Mouse (Mus musculus): ENCODE results near the gene Me3.

The Me3 gene

DNA sequence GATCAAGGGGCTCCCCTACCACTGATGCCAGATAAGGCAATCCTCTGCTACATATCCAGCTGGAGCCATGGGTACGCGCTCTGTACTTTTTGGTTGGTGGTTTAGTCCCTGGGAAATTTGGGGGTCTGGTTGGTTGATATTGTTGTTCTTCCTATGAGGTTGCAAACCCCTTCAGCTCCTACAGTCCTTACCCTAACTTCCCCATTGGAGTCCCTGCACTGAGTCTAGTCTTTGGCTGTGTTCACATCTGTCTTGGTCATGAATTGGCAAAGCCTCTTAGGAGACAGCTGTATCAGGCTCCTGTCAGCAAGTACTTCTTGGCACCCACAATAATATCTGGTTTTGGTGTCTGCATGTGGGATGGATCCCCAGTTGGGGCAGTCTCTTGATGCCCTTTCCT lies 98.9 kb downstream of the Me3 start:
- peak; percentile 33 for DNase-seq

DNA sequence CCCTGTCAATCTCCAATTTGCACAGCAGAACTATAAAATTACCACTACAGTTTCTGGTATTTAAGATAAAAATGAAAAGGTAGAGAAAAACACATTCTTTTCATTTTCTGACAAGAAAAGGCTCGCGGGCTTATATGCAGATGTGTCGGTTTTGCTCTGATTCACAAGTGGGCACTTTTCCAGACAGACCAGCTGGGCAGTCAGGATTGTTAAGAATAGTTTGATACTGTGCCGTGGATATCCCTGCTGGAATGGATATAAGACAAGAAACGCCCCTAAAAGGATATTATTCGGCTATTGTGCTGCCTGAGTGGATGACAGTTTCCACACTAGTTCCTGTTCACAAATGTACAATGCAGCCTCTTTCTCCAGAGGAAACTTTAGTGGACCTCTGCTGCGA lies 116.2 kb downstream of the Me3 start:
- peak; percentile 29 for DNase-seq

DNA sequence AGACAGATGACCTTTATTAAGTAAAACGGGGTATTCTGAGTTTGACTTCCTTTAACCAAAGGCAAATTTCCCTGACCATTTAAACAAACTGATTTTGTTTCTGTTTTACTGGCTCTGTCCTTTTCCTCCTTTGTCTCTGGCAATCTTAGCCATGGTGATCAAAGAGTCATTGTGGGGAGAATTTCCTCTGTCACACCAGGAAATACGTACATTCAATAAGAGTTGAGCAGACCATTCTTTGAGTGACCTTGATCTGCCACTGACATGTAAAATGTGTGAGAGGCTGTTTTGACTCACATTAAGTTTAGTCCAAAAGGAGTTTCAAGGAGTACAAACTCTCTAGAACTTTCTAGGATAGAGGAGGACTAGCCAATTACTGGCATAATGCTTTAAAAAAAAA lies 117.0 kb downstream of the Me3 start:
- peak; percentile 19 for DNase-seq

DNA sequence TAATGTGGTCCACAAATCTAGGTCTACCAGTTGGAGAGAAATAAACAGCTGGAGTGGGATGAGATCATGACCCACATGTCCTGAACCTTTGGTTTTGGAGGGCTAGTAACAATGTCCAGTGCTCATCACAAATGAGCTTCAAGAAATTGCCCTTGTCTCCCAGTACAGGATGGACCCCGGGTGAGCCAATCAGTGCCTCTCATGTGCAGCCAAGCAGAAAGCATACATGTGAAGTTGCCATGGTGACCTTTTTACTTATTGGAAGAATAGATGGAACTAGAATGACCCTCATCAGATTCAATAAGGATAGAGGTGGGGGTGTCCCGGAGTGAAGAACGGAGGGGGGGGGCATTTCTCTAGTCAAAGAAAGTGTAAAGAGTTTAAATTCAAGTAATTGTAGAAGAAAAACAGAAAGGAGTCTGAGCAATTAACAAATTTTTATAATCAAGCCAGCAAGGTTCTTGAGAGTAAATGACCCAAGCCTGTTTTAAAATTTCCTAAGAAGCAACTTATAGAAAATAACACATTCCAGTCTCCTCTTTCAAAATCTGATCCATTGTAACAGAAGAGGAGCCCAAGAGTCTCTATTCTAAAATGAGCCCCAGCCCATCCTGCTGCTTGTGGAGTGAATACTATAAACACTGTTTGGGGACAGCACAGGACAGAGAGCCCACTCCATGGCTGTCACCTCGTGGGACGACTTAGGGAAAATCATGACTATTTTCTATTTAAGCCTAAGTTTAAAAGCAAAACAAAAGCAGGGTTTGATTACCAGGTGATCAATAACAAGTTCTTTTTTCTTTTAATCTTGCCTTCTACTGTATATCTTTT lies 134.7 kb downstream of the Me3 start:
- no peak for DNase-seq

DNA sequence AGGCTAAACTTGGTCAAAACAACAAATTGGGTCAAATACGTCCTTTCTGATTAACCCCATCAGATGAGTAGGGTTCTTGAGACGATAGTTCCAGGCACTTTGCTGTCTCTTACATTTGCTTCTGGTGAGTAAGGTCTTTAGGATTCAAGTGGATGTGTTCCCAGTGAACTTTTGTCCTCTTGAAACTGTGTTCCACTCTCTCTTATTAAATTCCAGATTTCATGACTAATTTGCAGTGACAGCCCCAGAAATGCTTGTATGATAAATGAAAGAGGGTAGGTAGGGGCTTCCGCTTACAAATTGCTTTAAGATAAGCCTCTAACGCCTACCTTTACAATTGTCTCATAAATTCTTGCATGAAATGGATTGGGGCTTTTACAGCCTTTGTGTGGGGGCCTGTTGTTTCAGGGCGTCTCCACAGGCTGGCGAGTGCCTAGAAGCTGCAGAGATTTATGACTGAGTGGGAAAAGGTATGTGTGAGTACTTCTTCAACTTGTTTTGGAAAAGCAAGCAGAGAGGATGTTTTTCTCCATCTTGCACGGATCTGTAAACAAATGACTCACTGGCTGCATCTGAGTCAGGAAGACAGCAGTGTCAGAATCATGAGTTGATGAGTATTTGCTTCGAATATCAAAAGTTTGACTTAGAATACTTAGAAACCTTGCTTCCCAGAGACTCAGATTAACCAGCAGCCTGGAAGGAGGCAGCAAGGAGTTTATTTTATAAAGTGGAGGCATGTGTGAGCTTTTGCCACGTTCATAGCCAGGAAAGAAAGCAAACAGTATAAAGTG lies 137.1 kb downstream of the Me3 start:
- peak; percentile 35 for DNase-seq

DNA sequence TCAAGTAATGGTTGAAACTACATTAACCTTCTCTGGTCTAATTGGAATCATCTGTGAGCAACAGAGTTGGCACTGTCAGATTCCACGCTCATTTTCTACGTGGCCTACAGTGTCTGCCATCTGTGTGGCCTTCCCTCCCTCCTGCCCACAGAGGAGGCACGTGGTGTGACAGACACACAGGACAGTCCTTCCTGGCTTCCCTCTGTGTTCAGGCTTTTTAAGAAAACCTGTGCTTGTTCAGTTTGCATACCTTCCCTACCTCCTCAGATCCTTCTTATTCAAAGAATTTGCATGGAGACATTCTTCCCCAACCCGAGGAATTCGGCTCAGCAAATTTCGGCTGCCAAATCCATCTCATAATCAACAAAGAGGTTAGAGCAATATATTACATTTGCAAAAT lies 137.8 kb downstream of the Me3 start:
- DNase-seq, result no peak

DNA sequence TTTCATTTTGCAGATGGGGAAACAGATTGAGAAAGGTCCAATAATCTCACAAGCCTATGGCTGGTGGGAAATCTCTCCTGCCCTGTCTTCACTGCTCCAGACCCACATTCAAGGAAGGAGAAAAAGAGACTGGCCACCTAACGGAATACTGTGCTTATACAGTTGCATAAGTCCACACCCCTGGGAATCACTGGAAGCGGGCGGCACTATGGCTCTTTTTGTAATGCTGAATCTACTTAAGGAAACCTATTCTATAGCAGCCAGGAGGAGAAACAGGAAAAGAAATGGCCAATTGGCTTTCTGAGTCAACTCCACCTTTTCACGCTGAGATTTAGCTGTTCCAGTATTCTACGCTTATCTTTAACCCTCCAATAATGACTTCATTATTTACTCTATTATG lies 140.7 kb downstream of the Me3 start:
- DNase-seq, result peak; percentile 21

DNA sequence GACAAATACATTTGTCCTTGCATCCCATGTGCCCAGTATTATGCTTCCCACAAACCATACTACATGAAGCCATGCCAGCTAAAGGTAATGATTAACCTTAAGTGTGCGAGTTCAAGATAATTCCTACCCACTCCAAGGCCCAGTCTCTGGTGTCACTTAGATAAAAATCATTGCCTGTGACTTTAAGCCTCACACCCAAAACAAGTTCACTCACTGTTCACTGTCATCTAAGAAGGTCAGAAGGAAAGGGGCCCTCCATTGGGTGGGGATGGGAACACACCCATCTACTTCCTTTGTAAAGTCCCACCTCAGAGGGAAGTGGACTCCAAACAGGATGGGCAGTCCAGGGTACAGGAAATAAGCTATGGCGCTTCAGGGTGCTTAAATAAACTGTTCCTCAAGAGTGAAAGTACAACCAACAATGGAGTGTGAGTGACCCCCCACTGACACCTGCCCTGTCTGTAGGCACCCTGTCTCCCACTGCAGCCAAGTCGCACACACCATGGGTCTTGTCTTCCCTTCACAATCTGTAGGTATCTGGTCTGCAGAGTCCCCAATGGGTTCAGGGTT lies 141.2 kb downstream of the Me3 start:
- peak; percentile 85 for DNase-seq

DNA sequence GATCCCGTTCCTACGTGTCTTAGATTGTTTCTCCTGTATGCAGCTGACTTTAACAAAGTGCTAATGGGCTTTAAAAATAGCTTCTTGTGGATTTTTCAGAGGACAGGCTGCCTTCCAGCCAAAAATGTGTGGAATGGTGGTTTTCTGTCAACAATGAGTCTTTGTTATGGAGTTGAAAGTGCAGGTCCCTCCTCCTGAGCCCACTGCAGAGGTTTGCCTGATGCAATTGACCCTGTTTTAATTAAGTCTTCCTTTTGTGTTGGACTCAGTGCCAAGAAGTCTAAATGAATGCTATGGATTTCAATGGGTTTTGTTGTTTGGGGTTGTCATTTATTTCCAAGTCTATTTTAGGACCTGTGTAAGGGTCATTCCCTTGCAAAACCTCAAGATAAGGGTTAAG lies 141.7 kb downstream of the Me3 start:
- DNase-seq, result no peak

DNA sequence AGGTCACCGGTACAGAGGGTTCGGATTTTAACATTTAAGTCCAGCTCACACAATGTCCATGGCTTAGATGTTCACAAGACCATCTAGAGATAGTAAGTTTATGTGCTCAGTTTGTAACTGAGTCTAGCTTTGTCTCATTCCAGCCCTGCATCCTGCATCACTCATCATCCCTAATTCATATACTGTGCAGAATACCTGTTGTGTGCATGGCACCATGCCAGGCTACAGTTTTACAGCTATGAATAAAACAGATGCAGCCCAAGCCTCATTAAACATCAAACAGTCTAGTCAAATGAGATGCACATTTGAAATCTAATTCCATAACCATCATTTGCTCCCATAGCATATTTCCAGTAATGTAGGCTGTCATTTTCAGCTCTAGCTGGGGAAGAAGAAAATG lies 143.7 kb downstream of the Me3 start:
- DNase-seq, result no peak

DNA sequence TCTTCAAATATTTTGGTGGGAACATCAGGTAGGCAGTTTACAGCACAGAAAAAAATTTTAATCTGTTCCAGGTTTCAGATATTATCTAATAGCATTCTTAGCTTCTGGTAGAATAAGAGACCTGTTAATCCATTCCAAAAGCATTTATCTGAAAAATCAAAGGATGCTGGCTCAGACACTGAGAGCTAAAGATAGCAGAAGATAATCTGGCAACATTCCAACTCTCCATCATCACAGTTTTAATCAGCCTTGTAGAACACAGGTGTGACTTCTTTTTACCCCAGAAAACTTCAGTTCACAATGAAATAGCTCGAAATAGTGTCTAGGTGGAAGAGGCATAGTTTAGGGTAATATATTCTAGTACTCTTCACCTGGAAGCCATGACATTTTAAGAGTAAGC lies 149.2 kb downstream of the Me3 start:
- no peak for DNase-seq

DNA sequence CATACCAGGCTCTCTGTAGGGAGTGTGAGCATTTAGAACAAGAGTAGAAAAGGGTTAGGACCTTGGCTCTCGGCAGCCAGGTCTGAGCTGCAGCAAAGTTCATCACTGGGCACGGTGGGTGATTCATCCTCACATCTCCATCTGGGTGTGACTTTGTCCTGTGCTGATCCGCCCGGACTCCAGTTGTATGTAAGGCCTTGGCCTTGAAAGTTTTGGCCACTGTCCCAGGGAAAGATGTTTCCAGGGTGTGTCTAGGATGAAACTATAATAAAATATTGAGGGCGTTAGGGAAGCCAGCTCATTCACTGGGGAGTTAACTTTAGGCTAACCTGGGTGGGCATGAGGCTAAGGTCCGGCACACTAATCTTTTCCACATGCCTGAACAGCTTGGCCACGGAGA lies 155.5 kb downstream of the Me3 start:
- peak; percentile 73 for DNase-seq

DNA sequence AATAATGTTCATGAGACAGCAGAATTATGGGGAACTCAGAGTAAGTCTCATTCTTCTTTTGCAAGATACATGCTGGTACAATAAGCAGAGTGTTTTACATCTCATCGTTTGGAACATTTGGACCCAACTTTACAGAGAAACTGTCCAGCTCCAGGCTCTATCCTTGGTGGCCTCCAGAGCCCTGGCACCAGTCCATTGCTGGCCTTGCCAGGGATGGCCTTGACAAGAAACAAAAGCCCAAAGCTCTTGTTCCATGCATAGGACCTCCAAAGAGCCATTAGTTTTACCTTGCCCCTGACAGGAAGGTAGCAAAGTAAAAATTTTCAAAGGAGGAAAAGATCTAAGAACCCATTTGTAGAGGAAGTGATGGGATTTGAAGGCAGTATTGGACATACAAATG lies 160.4 kb downstream of the Me3 start:
- DNase-seq, result no peak

DNA sequence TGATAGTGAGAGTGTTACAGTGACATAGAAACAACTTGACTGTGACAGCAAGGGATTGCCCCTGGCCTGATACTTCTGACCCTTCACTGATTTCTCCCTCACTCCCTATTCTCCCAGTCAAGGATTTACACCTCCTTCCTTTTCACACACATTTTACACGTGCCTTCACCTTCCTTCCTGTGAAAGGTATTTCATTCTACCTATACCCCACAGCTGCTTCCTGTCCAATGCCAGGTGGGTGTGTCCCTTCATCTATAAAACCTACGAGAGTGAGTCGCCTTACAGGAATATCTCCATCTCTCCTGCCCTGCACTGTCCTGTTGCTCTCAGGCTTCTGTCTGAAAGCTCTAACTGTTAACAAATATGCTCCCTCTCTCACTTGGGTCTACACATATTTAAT lies 163.2 kb downstream of the Me3 start:
- no peak for DNase-seq

DNA sequence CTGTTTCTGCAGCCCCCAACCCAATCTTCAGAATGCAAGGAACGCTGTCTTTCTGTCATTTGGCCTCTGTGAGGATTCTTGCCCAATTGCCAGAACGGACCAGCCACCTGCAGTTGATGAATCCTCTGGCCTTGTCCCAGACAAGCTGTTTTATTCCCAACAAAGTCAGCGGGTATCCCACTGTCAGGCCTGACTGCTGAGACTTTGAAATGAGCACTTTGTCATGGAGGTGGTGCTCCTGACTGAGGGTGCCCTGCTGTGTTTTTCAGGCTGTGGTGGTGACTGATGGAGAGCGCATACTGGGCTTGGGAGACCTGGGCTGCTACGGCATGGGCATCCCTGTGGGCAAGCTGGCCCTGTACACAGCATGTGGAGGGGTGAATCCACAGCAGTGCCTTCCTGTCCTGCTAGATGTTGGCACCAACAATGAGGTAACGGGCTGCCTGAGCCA lies 164.2 kb downstream of the Me3 start:
- DNase-seq, result no peak

DNA sequence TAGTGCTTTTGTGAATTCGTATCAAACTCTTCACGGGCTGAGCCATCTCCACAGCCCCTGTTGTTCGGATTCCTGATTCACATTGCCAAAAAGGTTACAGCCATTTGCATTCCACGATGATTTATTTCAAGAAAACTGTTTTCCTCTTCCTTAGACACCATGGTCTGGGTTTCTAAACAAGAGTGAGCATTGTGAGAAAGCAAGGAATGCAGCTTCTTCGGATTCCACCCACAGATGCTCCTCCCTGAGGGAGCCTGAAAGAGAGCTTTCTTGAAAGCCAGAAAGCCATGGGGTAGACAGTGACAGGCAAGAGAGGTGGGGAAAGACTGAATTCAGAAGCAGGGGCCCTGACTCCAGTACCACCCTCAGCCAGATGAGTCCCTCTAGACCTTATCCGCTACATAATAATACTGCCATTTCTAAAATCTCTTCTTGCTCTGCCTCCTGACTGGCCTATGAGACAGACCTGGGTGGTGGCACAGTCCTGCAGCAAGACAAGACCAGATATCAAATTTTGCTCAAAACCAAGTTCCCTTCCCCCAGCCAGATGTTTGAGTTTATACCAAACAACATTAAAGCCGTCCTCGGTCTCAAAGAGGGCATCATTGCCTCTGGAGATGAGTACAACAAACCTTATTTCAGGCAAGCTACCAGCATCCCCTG lies 166.3 kb downstream of the Me3 start:
- DNase-seq, result no peak

DNA sequence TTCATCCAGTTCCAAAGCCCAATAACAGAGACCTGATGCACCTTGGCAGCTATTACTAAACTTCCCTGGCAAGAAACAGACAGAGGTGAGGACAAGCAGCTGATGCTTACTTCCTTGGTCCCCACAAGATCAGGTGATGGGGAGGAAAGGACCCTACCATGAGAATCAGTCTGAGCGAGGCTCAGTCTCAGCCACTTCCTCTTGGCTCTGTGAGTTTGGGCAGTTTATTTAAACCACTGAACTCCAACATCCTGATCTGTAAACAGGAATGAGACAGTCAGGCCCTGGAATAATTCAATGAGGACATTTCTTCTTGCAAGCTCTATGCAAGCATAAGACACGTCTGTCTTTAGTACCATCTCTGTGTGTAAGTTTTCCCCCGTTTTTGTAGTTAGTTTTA lies 170.3 kb downstream of the Me3 start:
- peak; percentile 54 for DNase-seq

DNA sequence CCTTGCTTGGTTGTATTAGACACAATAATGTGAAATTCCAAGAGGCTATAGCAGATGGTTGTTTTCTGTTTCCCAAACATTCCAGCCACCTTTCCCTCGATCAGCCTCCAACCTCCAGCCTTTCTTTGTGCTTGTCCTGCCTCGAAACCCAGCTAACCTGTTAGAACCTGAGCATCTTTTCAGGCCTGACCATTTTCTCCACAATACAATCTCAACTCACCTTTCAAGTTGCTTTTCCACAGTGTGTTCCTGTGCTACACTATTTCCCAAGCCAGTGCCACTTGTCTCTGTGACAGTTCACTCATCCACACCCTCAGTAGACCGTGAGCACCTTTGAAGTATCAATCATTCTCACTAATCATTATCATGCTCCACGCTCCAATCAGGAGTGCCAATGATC lies 171.8 kb downstream of the Me3 start:
- DNase-seq, result no peak

DNA sequence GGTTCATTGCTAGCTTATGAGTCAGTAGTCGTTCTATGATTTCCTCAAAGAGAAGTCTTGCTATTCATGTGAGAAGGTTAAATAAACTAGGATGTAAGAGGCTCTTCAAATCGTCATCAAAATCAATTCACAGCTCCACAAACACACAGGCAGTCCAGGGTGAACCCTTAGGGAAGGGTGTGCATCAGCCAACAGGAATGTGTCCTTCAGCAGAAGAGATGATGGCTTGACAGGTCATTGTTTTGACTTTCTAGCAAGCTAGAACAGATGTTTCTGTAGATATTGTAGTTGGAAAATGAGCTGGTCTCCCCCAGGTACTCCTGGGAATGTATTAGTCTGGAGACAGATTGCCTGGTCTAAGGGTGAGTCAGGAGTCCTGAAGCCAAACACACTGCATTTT lies 177.2 kb downstream of the Me3 start:
- DNase-seq, result no peak

DNA sequence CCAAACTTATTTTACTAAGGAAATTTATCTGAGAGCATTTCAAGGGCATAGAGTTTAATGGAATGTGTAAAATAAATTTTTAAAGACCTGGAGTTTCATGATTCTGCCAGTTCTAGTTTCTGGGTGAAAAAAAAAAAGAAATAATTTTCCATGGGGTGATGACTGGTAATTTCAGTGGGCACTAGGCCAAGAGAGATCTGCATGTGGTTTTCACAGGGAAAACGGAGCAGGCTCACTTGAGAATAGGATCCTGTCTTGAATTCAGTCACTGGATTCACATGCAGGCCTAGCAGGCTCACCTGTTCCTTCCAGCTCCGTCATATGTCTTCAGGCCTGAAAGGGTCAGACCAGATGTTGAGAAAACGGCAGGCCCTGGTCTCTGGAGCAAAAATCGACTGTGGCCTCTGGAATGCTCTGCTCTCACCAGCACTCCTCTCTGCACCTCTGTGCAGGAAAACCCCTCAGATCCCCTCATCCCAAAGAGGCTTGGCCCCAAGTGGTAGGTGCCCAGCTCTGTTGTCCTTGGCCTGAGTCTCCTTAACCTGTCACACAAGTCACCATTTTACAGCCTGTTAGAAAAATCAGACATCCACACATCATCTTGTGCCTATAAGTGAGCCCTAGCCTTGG lies 196.4 kb downstream of the Me3 start:
- no peak for DNase-seq

DNA sequence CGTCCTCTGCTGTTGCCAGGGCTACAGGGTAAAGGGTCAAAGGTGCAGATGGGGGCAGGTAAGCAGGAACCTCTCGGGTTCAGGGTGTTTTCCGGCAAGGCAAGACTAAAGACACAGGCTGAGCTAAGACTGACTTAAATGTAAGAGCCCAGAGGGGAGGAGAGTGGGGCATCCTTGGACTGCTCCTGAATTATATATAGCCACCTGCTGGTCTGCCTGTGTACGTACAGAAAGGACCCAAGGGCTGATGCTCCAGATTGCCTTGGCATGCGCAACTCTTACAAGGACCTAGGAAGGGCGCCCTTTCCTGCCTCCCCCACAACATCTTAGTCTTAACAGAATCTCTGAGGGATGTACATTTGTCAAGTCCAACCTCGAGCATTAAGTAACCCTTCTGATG lies 197.0 kb downstream of the Me3 start:
- peak; percentile 71 for DNase-seq

DNA sequence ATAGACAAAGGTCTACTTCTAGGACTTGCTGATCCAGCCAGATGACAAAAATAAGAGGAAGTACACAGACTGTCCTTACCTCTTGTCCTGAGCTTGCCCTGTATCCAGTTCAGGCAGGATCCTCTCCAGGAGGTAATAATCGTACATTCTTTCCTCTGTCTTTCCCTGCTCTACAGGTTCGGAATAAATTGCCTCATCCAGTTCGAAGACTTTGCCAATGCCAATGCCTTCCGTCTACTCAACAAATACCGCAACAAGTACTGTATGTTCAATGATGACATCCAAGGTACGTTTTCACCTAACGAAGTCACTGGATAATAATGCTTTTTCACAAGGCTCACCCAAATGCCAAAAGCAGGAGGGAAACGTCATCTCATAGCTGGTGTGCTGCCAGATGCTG lies 201.3 kb downstream of the Me3 start:
- DNase-seq, result no peak

DNA sequence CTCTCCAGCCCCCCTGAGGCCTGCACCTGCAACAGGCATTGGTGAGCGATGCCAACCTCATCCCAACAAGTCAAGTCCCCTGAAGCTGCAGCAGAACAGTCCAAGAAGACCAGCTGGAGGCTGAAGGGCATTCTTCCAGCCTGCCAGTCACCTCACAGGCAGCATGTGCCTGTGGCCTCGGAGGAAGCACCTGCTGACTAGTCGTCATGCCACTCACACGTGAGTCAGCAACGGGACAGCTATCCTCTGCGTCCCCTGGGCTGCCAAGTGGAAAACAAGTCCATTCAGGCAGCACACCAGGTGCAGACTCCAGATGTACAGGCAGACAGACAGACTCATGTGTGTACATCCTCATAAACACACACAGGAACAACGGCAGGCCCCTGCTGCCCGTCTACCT lies 203.4 kb downstream of the Me3 start:
- DNase-seq, result no peak

Data from lung, postnatal 36 days (tissue).